Mouse (Mus musculus) testis, postnatal 14 days (tissue): Measurements from ENCODE around the gene Kcnk2.

Experiments used
- DNase-seq: peaks from one replicate; pipeline ENCODE4 v3.0.0; 2021; ENCODE audit warnings: low spot score

Gene Kcnk2

GRCm38 (mm10) chr1:189402223-189402943 lies at the start of gene Kcnk2:
TSS of gene Kcnk2 (minus strand) at chr1:189402273.
- no peak for DNase-seq

- DNase-seq = no peak
These were observed 38.7 kb upstream of the Kcnk2 start for GRCm38 (mm10) chr1:189440741-189441140.

- DNase-seq = peak; percentile 17
These were observed 35.1 kb upstream of the Kcnk2 start for GRCm38 (mm10) chr1:189437126-189437525.

- no peak for DNase-seq
These were observed 33.4 kb upstream of the Kcnk2 start for GRCm38 (mm10) chr1:189435452-189435851.

GRCm38 (mm10) chr1:189431479-189431878 lies 29.4 kb upstream of the Kcnk2 start:
- no peak for DNase-seq

GRCm38 (mm10) chr1:189430534-189430933 lies 28.5 kb upstream of the Kcnk2 start:
- no peak for DNase-seq

- no peak for DNase-seq
These were observed 27.5 kb upstream of the Kcnk2 start for GRCm38 (mm10) chr1:189429566-189429965.

GRCm38 (mm10) chr1:189426252-189426651 lies 24.2 kb upstream of the Kcnk2 start:
- no peak for DNase-seq

GRCm38 (mm10) chr1:189419914-189420313 lies 17.8 kb upstream of the Kcnk2 start:
- no peak for DNase-seq

GRCm38 (mm10) chr1:189409906-189410305 lies 7.8 kb upstream of the Kcnk2 start:
- no peak for DNase-seq

- DNase-seq = no peak
These were observed 3.1 kb upstream of the Kcnk2 start for GRCm38 (mm10) chr1:189405221-189405620.

GRCm38 (mm10) chr1:189403546-189403945 lies 1.5 kb upstream of the Kcnk2 start:
- DNase-seq = no peak

GRCm38 (mm10) chr1:189403139-189403538 lies 1.1 kb upstream of the Kcnk2 start:
- no peak for DNase-seq

- DNase-seq = no peak
These were observed 15.2 kb downstream of the Kcnk2 start for GRCm38 (mm10) chr1:189386848-189387247.

- no peak for DNase-seq
These were observed 15.9 kb downstream of the Kcnk2 start for GRCm38 (mm10) chr1:189386141-189386540.

- no peak for DNase-seq
These were observed 34.4 kb downstream of the Kcnk2 start for GRCm38 (mm10) chr1:189367722-189368121.

GRCm38 (mm10) chr1:189364188-189364587 lies 37.9 kb downstream of the Kcnk2 start:
- no peak for DNase-seq

- no peak for DNase-seq
These were observed 39.5 kb downstream of the Kcnk2 start for GRCm38 (mm10) chr1:189362579-189362978.

GRCm38 (mm10) chr1:189359699-189360098 lies 42.4 kb downstream of the Kcnk2 start:
- no peak for DNase-seq

- no peak for DNase-seq
These were observed 48.2 kb downstream of the Kcnk2 start for GRCm38 (mm10) chr1:189353887-189354286.

GRCm38 (mm10) chr1:189351804-189352203 lies 50.3 kb downstream of the Kcnk2 start:
- DNase-seq = no peak

- no peak for DNase-seq
These were observed 52.9 kb downstream of the Kcnk2 start for GRCm38 (mm10) chr1:189349205-189349604.

- no peak for DNase-seq
These were observed 56.9 kb downstream of the Kcnk2 start for GRCm38 (mm10) chr1:189345166-189345565.
